Mouse (Mus musculus) kidney, adult 2 months (tissue): ENCODE data around the gene Dnlz. TPM values are rescaled to one million over a fixed set of nuclear protein-coding genes. Genes with fewer than 3 reads are reported as not detected.

Experiments used
- DNase-seq: peaks from one replicate; pipeline ENCODE4 v3.0.0; 2021
- H3K27ac ChIP-seq: fragments of 200-500 bp; 2 replicates; pipeline ENCODE4 v1.5.1; 2012; ENCODE audit warnings: low read depth, low read length, control low read depth, inconsistent platforms; ENCODE audit not compliant: insufficient read depth
- H3K27me3 ChIP-seq: fragments of 200-500 bp; replicated peaks from 2 replicates; pipeline ENCODE4 v1.6.1; 2012; ENCODE audit warnings: mild to moderate bottlenecking, moderate library complexity, low read length, inconsistent platforms; ENCODE audit not compliant: control insufficient read depth, insufficient read depth
- H3K36me3 ChIP-seq: fragments of 200-500 bp; 2 replicates; pipeline ENCODE4 v1.6.1; 2012; ENCODE audit warnings: mild to moderate bottlenecking, moderate library complexity, low read length, inconsistent platforms; ENCODE audit not compliant: control insufficient read depth, insufficient read depth
- H3K4me1 ChIP-seq: fragments of 200-500 bp; 2 replicates; pipeline ENCODE4 v1.6.1; 2011; ENCODE audit warnings: low read length; ENCODE audit not compliant: control insufficient read depth, insufficient read depth
- H3K4me3 ChIP-seq: fragments of 200-500 bp; 2 replicates; pipeline ENCODE4 v1.5.1; 2011; ENCODE audit warnings: mild to moderate bottlenecking, low read depth, low read length, control low read depth; ENCODE audit not compliant: insufficient read depth
- CTCF ChIP-seq: fragments of 200-500 bp; conservative IDR thresholded peaks from 2 replicates; pipeline ENCODE4 v1.5.1; 2011; ENCODE audit warnings: low read depth, mild to moderate bottlenecking, control low read depth, low read length, moderate library complexity, mixed read lengths; ENCODE audit not compliant: insufficient read depth, insufficient read length
- POLR2A ChIP-seq: fragments of 200-500 bp; IDR thresholded peaks from one replicate; pipeline ENCODE4 v1.6.1; 2011; ENCODE audit warnings: low read depth, low read length, control low read depth
- whole genome bisulfite sequencing: fragments of 180-500 bp; shearing (Covaris S2); methylation state at CpG from one replicate; pipeline ENCODE4 v1.1.7; 2018; 5-methylcytosine and 5-hydroxymethylcytosine counted together
- polyA plus RNA-seq: library from polyadenylated mRNA; depleted of rRNA; stranded (reverse); fragments of >200 nt; gene quantifications from 2 replicates; pipeline ENCODE4 v1.2.3, GENCODE M21; 2012

The Dnlz gene
- polyA plus RNA-seq, 1 experiment = 28.8 TPM

DNA sequence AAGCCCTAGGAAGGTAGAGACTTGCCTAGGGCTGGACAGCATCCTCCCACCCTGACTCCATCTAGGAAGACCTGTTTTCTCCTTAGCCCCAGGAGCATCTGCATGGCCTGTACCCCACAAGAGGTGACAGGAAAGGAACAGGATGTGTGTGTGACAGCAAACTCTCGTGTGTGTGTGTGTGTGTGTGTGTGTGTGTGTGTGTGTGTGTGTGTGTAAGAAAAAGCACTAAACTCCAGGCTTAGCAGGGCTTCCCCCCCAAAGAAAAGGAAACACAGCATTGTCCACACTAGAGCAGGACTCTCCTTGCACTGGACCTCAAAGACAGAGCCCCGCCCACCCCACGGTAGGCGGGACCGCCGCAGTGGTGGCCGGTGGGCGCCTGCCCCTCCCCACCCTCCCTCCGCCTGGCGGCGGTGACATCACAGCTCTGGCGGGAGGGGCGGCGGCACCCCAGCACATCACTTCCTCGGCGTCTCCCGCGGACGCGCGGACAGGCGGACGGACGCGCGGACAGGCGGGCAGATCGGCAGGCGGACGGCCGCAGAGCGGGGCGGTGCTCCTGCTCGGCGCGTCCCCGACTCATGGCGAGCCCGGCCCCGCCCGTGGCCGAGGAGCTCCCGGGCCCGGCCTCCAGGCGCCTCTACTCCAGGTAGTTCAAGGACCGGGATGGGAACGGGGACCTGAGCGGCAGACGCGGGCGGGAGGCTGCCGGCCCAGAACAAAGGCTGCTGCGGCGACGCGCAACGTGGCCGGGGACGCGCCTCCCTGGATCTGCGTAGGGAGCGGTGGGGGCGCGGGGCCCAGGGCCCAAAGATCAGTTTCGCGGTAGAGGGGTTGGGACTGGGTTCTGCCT is 36.6 kb downstream of the Dnlz start, which contains the start of gene Gpsm1:
Gpsm1 (plus strand) TSS at position 444 of the 853 bp plus-strand sequence.
- peak within 1 kb of the TSS; percentile 54 for H3K4me3 ChIP-seq
- peak; percentile 89 for DNase-seq
- under 1% methylated on average over 61 of the region's 66 CpGs for WGBS
- H3K4me1 ChIP-seq = no peaks in the 10 kb centered on the region
- H3K27ac ChIP-seq = peak within 1 kb of the TSS; percentile 62
- H3K36me3 ChIP-seq = no peaks in the 10 kb centered on the region
- TF ChIP-seq POLR2A (peak; percentile 25), CTCF (no peak)
- H3K27me3 ChIP-seq = no peaks in the 10 kb centered on the region

DNA sequence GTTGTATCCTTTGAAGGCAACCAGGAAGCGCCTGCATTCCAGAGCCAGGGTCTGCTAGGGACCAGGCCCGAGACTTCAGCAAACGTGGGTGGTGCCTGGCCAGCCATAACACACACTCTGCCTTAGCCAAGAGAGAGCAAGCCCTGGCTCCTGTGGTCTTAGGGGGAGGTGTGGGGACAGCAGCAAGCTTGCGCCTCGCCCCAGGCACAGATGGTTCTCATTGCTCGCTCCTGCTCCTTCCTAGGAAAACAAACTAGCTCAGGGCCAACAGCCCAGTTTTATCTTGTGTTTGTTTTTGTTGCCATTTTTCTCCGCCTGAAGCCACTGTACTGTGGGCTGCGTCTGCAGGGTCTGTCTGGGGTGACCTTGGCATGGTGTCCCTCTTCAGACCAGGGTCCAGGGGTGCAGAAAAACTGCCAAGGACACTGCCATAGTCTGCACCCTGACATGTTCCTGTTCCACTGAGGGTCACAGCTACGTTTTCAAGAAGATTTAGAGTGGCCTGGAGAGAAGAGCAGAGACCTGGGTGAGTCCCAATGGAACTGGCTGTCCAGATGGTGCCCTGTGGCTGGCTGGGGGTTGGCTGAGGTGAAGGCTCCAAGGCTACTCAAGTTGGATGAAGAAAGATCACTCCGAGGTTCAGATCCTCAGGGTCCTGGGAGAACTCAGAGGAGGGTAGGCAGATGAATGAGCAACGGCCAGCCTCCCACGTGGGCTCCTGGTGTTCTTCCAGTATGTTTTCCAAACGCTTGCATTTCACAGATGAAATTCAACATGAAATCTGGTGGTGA is 37.4 kb downstream of the Dnlz start:
- peak overlapping the region; percentile 62 for H3K27ac ChIP-seq
- 68% methylated on average over 13 of the region's 13 CpGs for WGBS

DNA sequence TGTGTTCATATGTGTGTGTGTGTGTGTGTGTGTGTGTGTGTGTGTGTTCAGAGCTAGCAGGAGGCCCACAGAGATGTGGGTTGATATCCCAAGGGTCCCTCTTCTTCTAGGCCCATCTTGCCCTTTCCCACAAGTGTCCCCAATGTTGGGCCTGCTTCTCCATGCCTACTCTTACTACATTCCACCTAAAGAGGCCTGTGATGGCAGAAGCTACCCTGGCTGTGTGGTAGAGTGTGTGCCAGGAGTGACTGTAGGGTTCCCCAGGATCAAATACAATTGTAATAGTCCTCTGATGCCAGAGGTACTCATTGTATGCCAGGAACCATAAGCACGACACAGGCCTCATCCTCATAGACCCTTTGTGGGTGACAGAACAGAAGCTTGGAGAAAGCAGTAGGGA is 38.5 kb downstream of the Dnlz start:
- Histone ChIP-seq H3K4me3 (no peak overlapping the region), H3K36me3 (no peaks in the 10 kb centered on the region), H3K4me1 (no peaks in the 10 kb centered on the region; the same call in 1 of the 2 replicates), H3K27me3 (no peaks in the 10 kb centered on the region), H3K27ac (no peak overlapping the region)
- WGBS = 96% methylated on average over 1 of the region's 1 CpGs
- TF ChIP-seq CTCF (no peak), POLR2A (no peak)
- no peak for DNase-seq

More for the DNA sequence above, 37.4 kb downstream of the Dnlz start:
- DNase-seq = peak; percentile 69
- H3K27me3 ChIP-seq = no peaks in the 10 kb centered on the region
- no peaks in the 10 kb centered on the region for H3K36me3 ChIP-seq
- no peaks in the 10 kb centered on the region; the same call in 1 of the 2 replicates for H3K4me1 ChIP-seq
- TF ChIP-seq POLR2A (no peak), CTCF (no peak)
- no peak overlapping the region for H3K4me3 ChIP-seq

DNA sequence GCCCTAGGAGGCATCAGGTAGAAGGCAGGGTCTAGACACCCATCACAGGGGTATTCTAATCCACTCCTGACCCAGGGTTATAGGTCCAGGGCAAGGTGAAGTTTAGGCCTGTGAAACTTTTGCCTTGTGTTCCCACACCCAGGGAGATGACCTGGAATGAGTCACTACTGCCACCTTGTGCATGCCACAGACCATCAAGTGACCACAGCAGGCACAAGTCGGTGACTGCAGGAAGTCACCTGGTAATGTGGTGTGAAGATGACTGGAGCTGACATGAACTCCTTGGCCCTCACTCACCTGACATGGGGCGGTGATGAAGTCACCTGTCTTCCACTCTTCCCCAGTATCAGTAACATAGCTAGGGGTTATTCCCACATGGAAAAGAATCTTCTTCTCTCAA is 39.1 kb downstream of the Dnlz start:
- WGBS = 58% methylated on average over 2 of the region's 2 CpGs
- no peaks in the 10 kb centered on the region for H3K36me3 ChIP-seq
- no peaks in the 10 kb centered on the region; the same call in 1 of the 2 replicates for H3K4me1 ChIP-seq
- DNase-seq = peak; percentile 22
- TF ChIP-seq CTCF = peak; percentile 63
- no peak for TF ChIP-seq POLR2A
- no peaks in the 10 kb centered on the region for H3K27me3 ChIP-seq
- H3K27ac ChIP-seq = no peak overlapping the region
- no peak overlapping the region for H3K4me3 ChIP-seq

DNA sequence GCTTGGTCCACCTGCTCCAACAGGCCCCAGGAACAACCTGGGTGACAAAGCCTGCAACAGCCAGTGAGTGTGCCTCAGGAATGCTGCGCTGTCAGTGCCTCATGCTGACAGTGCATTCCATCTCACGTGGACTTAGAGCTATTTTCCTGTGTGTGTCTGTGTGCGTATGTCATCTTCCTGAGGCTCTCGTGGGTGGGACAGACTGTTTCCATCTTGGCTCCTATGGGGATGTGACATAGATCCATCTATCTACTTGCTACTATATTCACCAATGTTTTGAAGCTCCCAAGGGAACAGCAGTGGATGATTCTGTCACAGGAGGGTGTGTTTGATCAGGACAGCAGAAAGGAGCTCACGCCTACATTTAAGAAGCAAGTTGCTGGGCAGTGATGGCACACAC is 40.0 kb downstream of the Dnlz start:
- Histone ChIP-seq H3K4me3 (no peak overlapping the region), H3K27ac (no peak overlapping the region), H3K27me3 (no peaks in the 10 kb centered on the region), H3K4me1 (no peaks in the 10 kb centered on the region; the same call in 1 of the 2 replicates), H3K36me3 (no peaks in the 10 kb centered on the region)
- no peak for TF ChIP-seq CTCF
- no peak for DNase-seq
- WGBS = 65% methylated on average over 5 of the region's 5 CpGs

DNA sequence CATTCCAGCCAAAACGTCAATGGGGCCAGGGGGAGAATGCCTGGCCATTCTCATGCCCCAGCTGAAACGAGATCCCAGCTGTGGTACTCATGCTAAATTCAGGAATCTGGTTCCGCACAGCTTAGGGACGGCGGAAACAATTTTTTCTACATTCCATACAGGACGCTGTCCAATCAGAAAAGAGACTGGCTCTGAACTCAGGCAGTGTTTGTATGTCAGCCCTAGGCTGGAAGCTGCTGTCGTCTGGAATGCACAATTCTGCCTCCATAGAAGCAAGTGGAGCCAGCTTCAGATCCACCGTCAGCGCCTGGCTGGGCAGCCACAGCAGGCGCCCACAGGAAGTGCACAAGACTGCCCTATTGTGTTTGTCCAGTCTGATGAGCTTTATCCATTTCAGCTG is 42.2 kb downstream of the Dnlz start:
- Histone ChIP-seq H3K27ac (peak overlapping the region; percentile 64; the same call in 1 of the 2 replicates), H3K4me1 (no peaks in the 10 kb centered on the region; the same call in 1 of the 2 replicates), H3K27me3 (no peaks in the 10 kb centered on the region), H3K36me3 (no peaks in the 10 kb centered on the region), H3K4me3 (no peak overlapping the region)
- TF ChIP-seq POLR2A (no peak), CTCF (no peak)
- 28% methylated on average over 10 of the region's 10 CpGs for WGBS
- peak; percentile 61 for DNase-seq

DNA sequence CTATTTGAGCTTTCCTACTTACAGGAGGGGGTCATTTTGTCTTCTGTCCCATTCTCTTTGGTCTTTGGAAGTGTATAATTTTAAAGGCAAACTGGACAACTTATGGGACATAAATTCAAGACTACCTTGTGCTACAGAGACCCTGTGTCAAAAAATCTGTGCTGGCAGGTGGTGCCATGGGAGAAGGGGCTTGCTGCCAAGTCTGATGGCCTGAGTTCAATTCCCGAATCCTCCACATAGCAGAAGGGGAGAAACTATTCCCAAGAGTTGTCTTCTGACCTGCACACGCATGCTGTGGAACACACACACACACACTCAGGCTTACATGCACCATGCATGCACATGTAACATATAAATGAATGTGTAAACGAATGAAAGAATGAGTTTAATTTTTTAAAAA is 45.2 kb downstream of the Dnlz start:
- WGBS = 82% methylated on average over 3 of the region's 3 CpGs
- no peak for TF ChIP-seq POLR2A
- no peak for TF ChIP-seq CTCF
- H3K27ac ChIP-seq = no peak overlapping the region
- no peaks in the 10 kb centered on the region for H3K27me3 ChIP-seq
- H3K36me3 ChIP-seq = no peaks in the 10 kb centered on the region
- no peak for DNase-seq
- no peak overlapping the region for H3K4me3 ChIP-seq
- H3K4me1 ChIP-seq = no peaks in the 10 kb centered on the region; the same call in 1 of the 2 replicates
